Mouse (Mus musculus) stomach, embryonic 14.5 days (tissue): Measurements from ENCODE around the gene Gm42688. TPM values are rescaled to one million over a fixed set of nuclear protein-coding genes. Genes with fewer than 3 reads are reported as not detected.
A peak's percentile ranks its signal among the peaks of the same experiment; 100 is the strongest.

Experiments
- ATAC-seq: fragments of 200-750 bp; cut with Nextera tagmentation; 2 replicates; pipeline ENCODE4 v1.8.0; 2017; ENCODE audit warnings: low read depth, moderate TSS enrichment; ENCODE audit not compliant: insufficient number of reproducible peaks, insufficient read depth, low FRiP score
- H3K27ac ChIP-seq: fragments of 300-500 bp; sonication (generic); 2 replicates; pipeline ENCODE4 v1.5.1; 2014; ENCODE audit warnings: mild to moderate bottlenecking, low read length, moderate library complexity, mixed read lengths
- H3K27me3 ChIP-seq: fragments of 300-500 bp; sonication (generic); 2 replicates; pipeline ENCODE4 v1.6.1; 2014; ENCODE audit warnings: low read length, control low read depth, mixed read lengths; ENCODE audit not compliant: control insufficient read depth, insufficient read depth
- H3K36me3 ChIP-seq: fragments of 300-500 bp; sonication (generic); 2 replicates; pipeline ENCODE4 v1.6.1; 2014; ENCODE audit warnings: mild to moderate bottlenecking, control low read depth, low read length, moderate library complexity, mixed read lengths; ENCODE audit not compliant: control insufficient read depth, insufficient read depth
- H3K4me1 ChIP-seq: fragments of 300-500 bp; sonication (generic); 2 replicates; pipeline ENCODE4 v1.6.1; 2014; ENCODE audit warnings: low read length, control low read depth, mixed read lengths; ENCODE audit not compliant: control insufficient read depth, insufficient read depth
- H3K4me2 ChIP-seq: fragments of 300-500 bp; sonication (generic); replicated peaks from 2 replicates; pipeline ENCODE4 v1.6.1; 2014; ENCODE audit warnings: low read depth, low read length, control low read depth
- H3K4me3 ChIP-seq: fragments of 300-500 bp; sonication (generic); 2 replicates; pipeline ENCODE4 v1.5.1; 2014; ENCODE audit warnings: low read depth, low read length, control low read depth
- H3K9ac ChIP-seq: fragments of 300-500 bp; sonication (generic); replicated peaks from 2 replicates; pipeline ENCODE4 v1.6.1; 2014; ENCODE audit warnings: low read depth, mild to moderate bottlenecking, control low read depth, low read length, moderate library complexity, mixed read lengths
- H3K9me3 ChIP-seq: fragments of 300-500 bp; sonication (generic); 2 replicates; pipeline ENCODE4 v1.6.1; 2016; ENCODE audit warnings: low read depth, low read length, control low read depth; ENCODE audit not compliant: control insufficient read depth
- WGBS: fragments of 180-500 bp; shearing (Covaris S2); extraction: QIAGEN DNeasy Blood & Tissue Kit; methylation state at CpG from one replicate; pipeline ENCODE4 v1.1.7; 2014; 5-methylcytosine and 5-hydroxymethylcytosine counted together
- polyA plus RNA-seq: library from polyadenylated mRNA; unstranded; fragments of >200 nt; fragmentation: Nextera tagmentation; extraction: Ambion mirVana; gene quantifications from 2 replicates; pipeline ENCODE4 v1.2.1, GENCODE M21; 2014

The Gm42688 gene
- polyA plus RNA-seq, 1 experiment from 2014 or later, result 1.7 TPM

DNA sequence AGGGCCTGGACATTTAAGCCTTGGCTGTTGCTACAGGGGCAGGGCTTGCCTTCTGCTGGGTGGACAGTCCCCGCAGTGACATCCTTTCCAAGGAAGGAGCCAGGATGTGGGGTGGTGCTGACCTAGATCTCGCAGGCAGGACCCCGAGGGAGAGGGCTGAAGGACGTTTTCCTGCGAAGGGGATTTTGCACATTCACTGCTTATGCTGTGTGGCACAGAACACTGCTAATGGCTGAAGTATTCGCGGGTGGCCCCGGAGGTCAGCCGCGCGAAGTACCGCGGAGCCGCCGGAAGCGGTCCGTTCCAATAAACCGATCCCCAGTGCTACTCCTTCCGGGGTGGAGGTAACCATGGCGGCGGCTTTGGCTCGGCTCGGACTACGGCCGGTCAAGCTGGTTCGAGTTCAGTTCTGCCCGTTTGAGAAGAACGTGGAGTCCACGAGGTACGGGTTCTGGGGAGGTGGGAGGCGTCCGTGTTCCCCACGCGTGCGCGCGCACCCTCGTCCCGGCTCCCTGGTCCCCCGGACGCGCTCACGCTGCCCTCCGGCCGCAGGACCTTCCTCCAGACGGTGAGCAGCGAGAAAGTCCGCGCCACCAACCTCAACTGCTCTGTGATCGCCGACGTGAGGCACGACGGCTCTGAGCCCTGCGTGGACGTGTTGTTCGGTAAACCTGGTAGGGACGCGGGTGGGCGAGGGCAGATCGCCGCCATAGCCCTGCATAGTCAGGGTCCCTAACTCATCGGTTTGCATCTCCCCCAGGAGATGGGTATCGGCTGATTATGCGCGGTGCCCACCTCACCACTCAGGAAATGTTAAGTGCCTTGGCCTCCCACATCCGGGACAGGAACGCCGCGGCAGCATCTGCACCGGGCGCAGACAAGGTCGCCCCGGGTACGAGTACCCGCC is 7.6 kb downstream of the Gm42688 start, which contains the start of gene Mrpl53:
Mrpl53 (plus strand) TSS at position 279 of the 907 bp plus-strand sequence.
- Histone ChIP-seq H3K27me3 (no peaks in the 10 kb centered on the region), H3K27ac (peak within 1 kb of the TSS; percentile 78), H3K36me3 (peaks cover 4% of the 10 kb centered on the region; the same call in 1 of the 2 replicates), H3K4me1 (peaks cover 17% of the 10 kb centered on the region), H3K9ac (peak within 1 kb of the TSS; percentile 94), H3K4me3 (peak within 1 kb of the TSS; percentile 96), H3K9me3 (no peaks in the 10 kb centered on the region), H3K4me2 (peak within 1 kb of the TSS; percentile 87)
- peak; percentile 83 for ATAC-seq
- under 1% methylated on average over 76 of the region's 76 CpGs for WGBS

DNA sequence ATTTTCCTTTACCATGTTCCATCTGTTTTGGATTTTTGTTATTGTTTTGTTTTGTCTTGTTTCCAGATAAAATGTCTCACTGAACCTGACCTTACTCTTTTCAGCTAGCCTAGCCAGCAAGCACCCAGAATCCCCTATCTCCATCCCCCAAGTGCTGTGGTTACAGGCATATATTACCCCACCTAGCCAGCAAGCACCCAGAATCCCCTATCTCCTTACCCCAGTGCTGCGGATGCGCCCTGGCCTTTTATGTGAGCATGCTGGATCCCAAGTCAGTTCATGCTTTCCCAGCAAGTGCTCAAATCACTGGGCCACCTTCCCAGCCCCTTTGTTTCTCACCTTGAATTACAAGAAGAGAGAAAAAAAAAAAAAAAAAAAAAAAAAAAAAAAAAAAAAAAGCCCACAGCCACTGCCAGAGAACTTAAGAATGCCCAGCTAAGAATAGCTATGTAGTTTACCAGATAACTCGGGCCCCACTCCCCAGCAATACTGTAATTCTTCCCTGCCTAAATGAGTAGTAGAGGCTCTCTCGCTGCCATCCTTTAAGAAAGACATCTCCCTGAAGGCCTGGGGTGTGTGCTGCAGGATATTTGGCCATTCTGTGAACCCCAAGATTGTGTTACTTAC is 10.2 kb downstream of the Gm42688 start:
- WGBS, result 87% methylated on average over 4 of the region's 4 CpGs
- Histone ChIP-seq H3K4me1 (peaks cover 26% of the 10 kb centered on the region), H3K4me3 (no peak overlapping the region), H3K36me3 (peaks cover 4% of the 10 kb centered on the region; the same call in 1 of the 2 replicates), H3K9ac (no peak overlapping the region), H3K27me3 (no peaks in the 10 kb centered on the region), H3K27ac (no peak overlapping the region), H3K4me2 (no peak overlapping the region), H3K9me3 (no peaks in the 10 kb centered on the region)
- ATAC-seq, result no peak

DNA sequence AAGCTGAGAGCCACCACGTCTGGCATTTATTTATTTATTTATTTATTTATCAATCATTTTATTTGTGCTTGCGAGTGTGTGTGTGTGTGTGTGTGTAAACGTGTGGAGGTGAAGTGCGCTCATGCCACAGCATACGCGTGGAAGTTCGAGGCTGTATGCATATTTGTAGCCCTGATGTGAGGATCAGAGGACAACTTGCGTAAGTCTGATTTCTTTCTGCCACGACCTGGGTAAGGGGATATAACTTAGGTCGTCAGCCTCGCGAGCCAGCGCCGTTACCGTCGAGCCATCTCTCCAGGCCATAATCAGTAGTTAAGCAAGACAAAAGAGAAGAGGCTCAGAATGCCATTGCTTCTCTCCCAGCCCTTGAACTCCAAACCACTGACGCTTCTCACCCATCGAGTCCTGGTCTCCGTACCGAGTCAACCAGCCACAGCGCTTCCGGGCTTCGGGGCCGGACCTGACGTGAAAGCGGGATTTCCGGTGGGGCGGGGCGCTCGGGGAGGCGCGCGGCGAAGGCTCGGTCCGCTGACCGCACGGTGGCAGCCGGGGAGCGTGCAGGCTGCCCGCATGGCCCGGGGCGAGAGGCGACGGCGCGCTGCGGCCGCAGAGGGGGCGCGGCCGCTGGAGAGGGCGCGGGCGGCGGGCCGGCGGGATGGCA is 13.7 kb downstream of the Gm42688 start, which contains the start of gene Mogs:
Mogs (plus strand) TSS at position 486 of the 661 bp plus-strand sequence.
- Histone ChIP-seq H3K36me3 (peaks cover 25% of the 10 kb centered on the region), H3K9me3 (no peaks in the 10 kb centered on the region), H3K4me2 (peak within 1 kb of the TSS; percentile 94), H3K27me3 (no peaks in the 10 kb centered on the region), H3K4me3 (peak within 1 kb of the TSS; percentile 65), H3K27ac (peak within 1 kb of the TSS; percentile 77), H3K9ac (peak within 1 kb of the TSS; percentile 71), H3K4me1 (peaks cover 22% of the 10 kb centered on the region)
- WGBS, result under 1% methylated on average over 57 of the region's 58 CpGs
- ATAC-seq, result peak; percentile 93

DNA sequence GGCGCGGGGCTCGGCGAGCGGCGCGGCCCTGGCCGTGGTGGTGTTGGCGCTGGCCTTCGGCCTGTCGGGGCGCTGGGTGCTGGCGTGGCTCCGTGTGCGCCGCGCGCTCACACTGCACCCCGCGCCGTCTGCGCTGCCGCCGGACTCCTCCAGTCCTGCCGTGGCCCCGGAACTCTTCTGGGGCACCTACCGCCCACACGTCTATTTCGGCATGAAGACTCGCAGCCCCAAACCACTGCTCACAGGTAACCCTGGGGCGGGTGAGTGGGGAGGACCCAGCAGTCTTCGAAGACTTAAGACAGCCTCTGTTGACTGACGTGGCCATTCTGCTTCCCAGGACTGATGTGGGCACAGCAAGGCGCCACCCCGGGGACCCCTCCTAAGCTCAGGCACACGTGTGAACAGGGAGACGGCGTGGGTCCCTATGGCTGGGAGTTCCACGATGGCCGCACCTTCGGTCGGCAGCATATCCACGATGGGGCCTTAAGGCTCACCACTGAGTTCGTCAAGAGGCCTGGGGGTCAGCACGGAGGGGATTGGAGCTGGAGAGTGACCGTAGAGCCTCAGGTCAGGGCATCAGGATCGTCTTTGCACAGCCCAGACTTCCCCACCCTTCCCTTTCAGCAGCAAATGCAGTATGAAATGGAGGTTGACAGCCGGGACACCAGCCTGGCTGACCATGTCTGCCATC is 14.4 kb downstream of the Gm42688 start:
- H3K4me1 ChIP-seq, result peaks cover 25% of the 10 kb centered on the region
- peak overlapping the region; percentile 65 for H3K4me3 ChIP-seq
- H3K9me3 ChIP-seq, result no peaks in the 10 kb centered on the region
- H3K9ac ChIP-seq, result peak overlapping the region; percentile 71
- H3K36me3 ChIP-seq, result peaks cover 25% of the 10 kb centered on the region
- H3K4me2 ChIP-seq, result peak overlapping the region; percentile 94
- H3K27me3 ChIP-seq, result no peaks in the 10 kb centered on the region
- ATAC-seq, result peak; percentile 18; the same call in 1 of the 2 replicates
- 2% methylated on average over 46 of the region's 48 CpGs for WGBS
- H3K27ac ChIP-seq, result peak overlapping the region; percentile 77

DNA sequence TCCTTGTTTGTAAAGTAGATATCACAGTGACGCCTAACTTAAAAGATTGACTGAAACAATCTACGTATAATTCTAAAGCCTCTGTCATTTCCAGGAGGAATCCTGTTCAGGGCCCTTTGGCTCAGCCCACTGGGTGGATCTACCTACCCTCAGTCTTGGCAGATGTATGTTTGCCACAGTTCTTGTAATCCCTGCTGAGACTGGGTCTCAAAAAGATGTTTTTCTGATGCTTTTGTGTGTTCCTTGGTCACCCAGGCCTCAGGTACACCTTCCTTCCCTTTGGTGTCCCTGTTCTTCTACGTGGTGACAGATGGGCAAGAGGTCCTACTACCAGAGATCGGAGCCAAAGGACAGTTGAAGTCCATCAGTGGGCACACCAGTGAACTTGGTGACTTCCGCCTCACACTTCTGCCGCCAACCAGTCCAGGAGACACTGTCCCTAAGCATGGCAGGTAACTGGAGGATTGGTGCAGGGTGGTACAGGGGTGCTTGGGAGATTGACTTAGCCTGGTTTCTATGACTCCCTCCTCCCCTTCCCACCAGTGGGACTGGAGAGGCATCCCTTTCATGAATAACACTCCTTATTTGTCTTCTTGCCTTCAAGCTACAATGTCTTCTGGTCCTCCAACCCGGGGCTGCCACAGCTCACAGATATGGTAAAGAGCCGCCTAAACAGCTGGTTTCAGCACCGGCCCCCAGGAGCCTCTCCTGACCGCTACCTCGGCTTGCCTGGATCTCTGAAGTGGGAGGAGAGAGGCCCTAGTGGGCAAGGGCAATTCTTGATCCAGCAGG is 15.2 kb downstream of the Gm42688 start:
- Histone ChIP-seq H3K4me2 (peak overlapping the region; percentile 94), H3K9ac (peak overlapping the region; percentile 71; the same call in 1 of the 2 replicates), H3K9me3 (no peaks in the 10 kb centered on the region), H3K27me3 (no peaks in the 10 kb centered on the region), H3K4me3 (peak overlapping the region; percentile 65), H3K4me1 (peaks cover 25% of the 10 kb centered on the region), H3K27ac (no peak overlapping the region), H3K36me3 (peaks cover 25% of the 10 kb centered on the region)
- 71% methylated on average over 11 of the region's 11 CpGs for WGBS
- ATAC-seq, result no peak

DNA sequence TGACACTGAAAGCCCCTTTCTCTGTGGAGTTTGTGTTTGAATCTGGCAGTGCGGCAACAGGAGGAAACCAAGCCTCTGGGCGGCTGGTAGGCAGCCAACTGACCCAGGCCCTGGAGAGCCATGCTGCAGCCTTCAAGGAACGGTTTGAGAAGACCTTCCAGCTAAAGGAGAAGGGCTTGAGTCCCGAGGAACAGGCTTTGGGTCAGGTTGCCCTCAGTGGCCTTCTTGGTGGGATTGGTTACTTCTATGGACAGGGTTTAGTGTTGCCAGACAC is 15.7 kb downstream of the Gm42688 start:
- H3K4me2 ChIP-seq, result no peak overlapping the region
- no peak overlapping the region for H3K4me3 ChIP-seq
- peaks cover 22% of the 10 kb centered on the region for H3K36me3 ChIP-seq
- H3K4me1 ChIP-seq, result peaks cover 25% of the 10 kb centered on the region
- ATAC-seq, result no peak
- no peaks in the 10 kb centered on the region for H3K9me3 ChIP-seq
- no peak overlapping the region for H3K9ac ChIP-seq
- 87% methylated on average over 4 of the region's 4 CpGs for WGBS
- no peak overlapping the region for H3K27ac ChIP-seq
- H3K27me3 ChIP-seq, result no peaks in the 10 kb centered on the region

DNA sequence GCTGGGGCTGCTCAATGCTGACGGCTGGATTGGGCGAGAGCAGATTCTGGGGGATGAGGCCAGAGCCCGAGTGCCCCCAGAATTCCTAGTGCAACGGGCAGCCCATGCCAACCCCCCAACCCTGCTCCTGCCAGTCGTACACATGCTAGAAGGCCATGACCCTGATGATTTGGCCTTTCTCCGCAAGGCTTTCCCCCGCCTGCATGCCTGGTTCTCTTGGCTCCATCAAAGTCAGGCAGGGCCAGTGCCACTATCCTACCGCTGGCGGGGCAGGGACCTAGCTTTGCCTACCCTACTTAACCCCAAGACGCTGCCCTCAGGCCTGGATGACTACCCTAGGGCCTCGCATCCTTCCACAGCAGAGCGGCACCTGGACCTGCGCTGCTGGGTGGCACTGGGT is 16.2 kb downstream of the Gm42688 start:
- no peak for ATAC-seq
- no peak overlapping the region for H3K9ac ChIP-seq
- no peaks in the 10 kb centered on the region for H3K9me3 ChIP-seq
- 89% methylated on average over 13 of the region's 13 CpGs for WGBS
- H3K27ac ChIP-seq, result no peak overlapping the region
- peaks cover 30% of the 10 kb centered on the region for H3K4me1 ChIP-seq
- peaks cover 21% of the 10 kb centered on the region for H3K36me3 ChIP-seq
- no peaks in the 10 kb centered on the region for H3K27me3 ChIP-seq
- H3K4me3 ChIP-seq, result no peak overlapping the region
- H3K4me2 ChIP-seq, result no peak overlapping the region
